Mouse (Mus musculus): Measurements from ENCODE around the gene Gja5.

GRCm38 (mm10) chr3:97064046-97064445, 159.6 kb downstream of the Gja5 start:
- TF ChIP-seq CTCF (IDR thresholded peaks at IDR 0.05; ENCODE audit: low read depth, low read length) (no peak), POLR2A (IDR thresholded peaks at IDR 0.05; ENCODE audit: extremely low read depth, insufficient read depth, low read length) (no peak)

Measured in liver, adult 2 months (tissue).